Mouse (Mus musculus): Measurements from ENCODE around the gene Stk10. TPM values are rescaled to one million over a fixed set of nuclear protein-coding genes. Genes with fewer than 3 reads are reported as not detected.

The Stk10 gene
- polyA plus RNA-seq, 1 experiment from 2014 or later = 3.6 TPM

DNA sequence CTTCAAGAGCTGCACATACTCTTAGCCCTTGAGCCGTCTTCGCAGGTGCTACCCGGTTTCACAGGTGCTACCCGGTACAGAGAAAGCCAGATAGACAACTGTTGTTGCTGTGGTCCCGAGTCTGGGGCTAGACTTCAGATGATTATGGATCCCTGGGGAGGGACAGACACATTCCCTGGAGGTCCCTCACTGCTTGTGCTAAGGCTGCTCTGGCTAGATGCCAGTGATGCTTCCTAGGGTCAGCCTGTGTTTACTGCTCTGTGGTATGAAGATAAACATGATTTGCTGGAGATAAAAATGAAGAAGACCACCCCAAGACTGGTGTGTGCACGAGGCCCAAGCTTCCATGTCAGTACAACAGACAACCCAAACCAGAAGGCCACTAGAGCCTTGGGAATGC, 10.9 kb downstream of the Stk10 start:
- H3K9me3 ChIP-seq = no peaks in the 10 kb centered on the region
- peaks cover 16% of the 10 kb centered on the region for H3K4me1 ChIP-seq (replicated peaks)
- WGBS = 67% methylated on average over 6 of the region's 6 CpGs
- no peak overlapping the region for H3K27ac ChIP-seq
- no peak overlapping the region for H3K4me2 ChIP-seq (replicated peaks)
- no peak overlapping the region for H3K4me3 ChIP-seq (replicated peaks)
- no peak overlapping the region for H3K9ac ChIP-seq
- no peaks in the 10 kb centered on the region for H3K27me3 ChIP-seq (replicated peaks)
- no peaks in the 10 kb centered on the region for H3K36me3 ChIP-seq
- no peak for ATAC-seq

DNA sequence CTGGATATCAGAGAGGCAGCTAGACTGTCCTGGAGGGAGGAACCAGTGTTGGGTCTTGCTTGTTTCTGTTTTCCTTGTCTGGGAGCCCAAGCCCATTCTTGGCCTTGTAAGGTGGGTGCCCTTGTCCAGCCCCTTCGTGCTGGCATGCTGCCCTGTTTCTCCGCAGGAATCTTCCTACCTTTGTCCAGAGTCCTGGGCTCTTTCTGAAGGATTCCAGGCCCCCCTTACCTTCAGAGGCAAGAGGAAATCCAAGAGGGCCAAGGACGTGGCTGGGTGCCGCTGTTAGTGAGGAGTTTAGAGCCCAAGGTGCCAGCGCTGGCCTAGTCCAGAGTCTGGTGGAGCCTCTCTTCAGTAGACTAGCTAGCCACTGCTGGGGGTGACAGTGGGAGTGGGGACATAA, 11.4 kb downstream of the Stk10 start:
- H3K27ac ChIP-seq = no peak overlapping the region
- peaks cover 11% of the 10 kb centered on the region; the same call in 1 of the 2 replicates for H3K4me1 ChIP-seq (replicated peaks)
- H3K9me3 ChIP-seq = no peaks in the 10 kb centered on the region
- H3K36me3 ChIP-seq = no peaks in the 10 kb centered on the region
- WGBS = 78% methylated on average over 5 of the region's 5 CpGs
- ATAC-seq = no peak
- no peaks in the 10 kb centered on the region for H3K27me3 ChIP-seq (replicated peaks)
- no peak overlapping the region for H3K4me2 ChIP-seq (replicated peaks)
- no peak overlapping the region for H3K9ac ChIP-seq
- H3K4me3 ChIP-seq (replicated peaks) = no peak overlapping the region

GRCm38 (mm10) chr11:32545605-32546004, 12.5 kb downstream of the Stk10 start:
- no peak for ATAC-seq
- Histone ChIP-seq H3K9ac (no peak overlapping the region), H3K36me3 (no peaks in the 10 kb centered on the region), H3K27me3 (replicated peaks) (no peaks in the 10 kb centered on the region), H3K4me2 (replicated peaks) (no peak overlapping the region), H3K4me1 (replicated peaks) (peaks cover 11% of the 10 kb centered on the region; the same call in 1 of the 2 replicates), H3K27ac (no peak overlapping the region), H3K4me3 (replicated peaks) (no peak overlapping the region), H3K9me3 (no peaks in the 10 kb centered on the region)
- WGBS = 81% methylated on average over 12 of the region's 12 CpGs

- peaks cover 17% of the 10 kb centered on the region for H3K4me1 ChIP-seq (replicated peaks)
- no peak overlapping the region for H3K4me3 ChIP-seq (replicated peaks)
- H3K9ac ChIP-seq = no peak overlapping the region
- H3K9me3 ChIP-seq = no peaks in the 10 kb centered on the region
- no peaks in the 10 kb centered on the region for H3K36me3 ChIP-seq
- no peak for ATAC-seq
- no peaks in the 10 kb centered on the region for H3K27me3 ChIP-seq (replicated peaks)
- no peak overlapping the region for H3K4me2 ChIP-seq (replicated peaks)
- H3K27ac ChIP-seq = no peak overlapping the region
- WGBS = 81% methylated on average over 5 of the region's 5 CpGs
Measured at GRCm38 (mm10) chr11:32546483-32546882, 13.4 kb downstream of the Stk10 start.

- Histone ChIP-seq H3K9me3 (no peaks in the 10 kb centered on the region), H3K4me1 (replicated peaks) (peaks cover 22% of the 10 kb centered on the region), H3K36me3 (no peaks in the 10 kb centered on the region), H3K27me3 (replicated peaks) (no peaks in the 10 kb centered on the region), H3K9ac (no peak overlapping the region), H3K4me2 (replicated peaks) (no peak overlapping the region), H3K27ac (no peak overlapping the region), H3K4me3 (replicated peaks) (no peak overlapping the region)
- ATAC-seq = no peak
- 73% methylated on average over 10 of the region's 10 CpGs for WGBS
Measured at GRCm38 (mm10) chr11:32547391-32547947, 14.4 kb downstream of the Stk10 start.

DNA sequence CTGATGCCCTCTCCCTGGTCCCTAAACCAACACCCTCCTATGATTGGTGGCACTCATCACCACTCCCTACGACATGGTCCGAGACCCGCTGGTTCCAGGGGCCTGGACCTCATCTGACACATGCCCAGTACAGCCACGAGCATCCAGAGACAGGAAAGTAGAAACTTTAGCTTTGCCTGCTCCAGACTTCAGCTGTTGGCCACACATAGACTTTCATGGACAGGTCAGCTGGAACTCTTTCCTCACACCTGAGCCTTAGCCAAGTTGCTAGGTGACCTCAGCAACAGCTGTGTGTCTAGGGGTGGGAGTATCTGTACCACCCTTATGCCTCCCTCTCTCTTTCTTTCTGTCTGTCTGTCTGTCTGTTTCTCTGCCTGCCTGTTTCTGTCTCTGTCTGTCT, 15.1 kb downstream of the Stk10 start:
- H3K27ac ChIP-seq = no peak overlapping the region
- no peak overlapping the region for H3K4me2 ChIP-seq (replicated peaks)
- H3K9ac ChIP-seq = no peak overlapping the region
- no peaks in the 10 kb centered on the region for H3K36me3 ChIP-seq
- no peaks in the 10 kb centered on the region for H3K27me3 ChIP-seq (replicated peaks)
- no peak overlapping the region for H3K4me3 ChIP-seq (replicated peaks)
- WGBS = 85% methylated on average over 4 of the region's 4 CpGs
- ATAC-seq = no peak
- no peaks in the 10 kb centered on the region for H3K9me3 ChIP-seq
- peaks cover 24% of the 10 kb centered on the region for H3K4me1 ChIP-seq (replicated peaks)

- no peak overlapping the region for H3K9ac ChIP-seq
- no peak overlapping the region for H3K27ac ChIP-seq
- H3K4me3 ChIP-seq (replicated peaks) = no peak overlapping the region
- no peaks in the 10 kb centered on the region for H3K27me3 ChIP-seq (replicated peaks)
- ATAC-seq = no peak
- H3K4me2 ChIP-seq (replicated peaks) = no peak overlapping the region
- WGBS = 77% methylated on average over 6 of the region's 6 CpGs
- no peaks in the 10 kb centered on the region for H3K36me3 ChIP-seq
- H3K4me1 ChIP-seq (replicated peaks) = peaks cover 32% of the 10 kb centered on the region
- H3K9me3 ChIP-seq = no peaks in the 10 kb centered on the region
Measured at GRCm38 (mm10) chr11:32549236-32549635, 16.1 kb downstream of the Stk10 start.

GRCm38 (mm10) chr11:32550102-32550501, 17.0 kb downstream of the Stk10 start:
- Histone ChIP-seq H3K9me3 (no peaks in the 10 kb centered on the region), H3K9ac (no peak overlapping the region), H3K27ac (no peak overlapping the region), H3K27me3 (replicated peaks) (no peaks in the 10 kb centered on the region), H3K4me2 (replicated peaks) (no peak overlapping the region), H3K4me1 (replicated peaks) (peaks cover 34% of the 10 kb centered on the region), H3K4me3 (replicated peaks) (no peak overlapping the region), H3K36me3 (no peaks in the 10 kb centered on the region)
- ATAC-seq = no peak
- 64% methylated on average over 4 of the region's 4 CpGs for WGBS

DNA sequence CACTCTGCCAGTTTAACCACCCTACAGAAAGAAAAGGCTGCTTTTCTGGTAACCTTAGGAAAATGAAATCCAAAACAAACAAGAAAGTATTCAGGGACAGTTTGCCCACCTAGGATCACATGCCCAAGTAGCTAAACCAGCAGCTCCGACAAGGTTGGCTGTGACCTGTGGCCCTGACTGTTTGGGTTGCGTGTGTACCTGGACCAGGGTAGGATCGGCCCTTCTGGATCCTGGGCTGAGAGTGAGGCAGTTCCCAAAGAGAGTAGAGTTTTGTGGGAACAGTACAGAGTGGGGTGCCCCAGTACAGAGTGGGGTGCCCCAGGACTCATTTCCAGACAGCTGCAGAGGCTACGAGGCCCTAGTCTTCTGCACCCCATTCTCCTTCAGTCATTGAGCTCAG, 18.0 kb downstream of the Stk10 start:
- 81% methylated on average over 4 of the region's 4 CpGs for WGBS
- Histone ChIP-seq H3K4me3 (replicated peaks) (no peak overlapping the region), H3K36me3 (no peaks in the 10 kb centered on the region), H3K4me2 (replicated peaks) (no peak overlapping the region), H3K27me3 (replicated peaks) (no peaks in the 10 kb centered on the region), H3K4me1 (replicated peaks) (peaks cover 38% of the 10 kb centered on the region), H3K27ac (no peak overlapping the region), H3K9me3 (no peaks in the 10 kb centered on the region), H3K9ac (no peak overlapping the region)
- ATAC-seq = no peak

DNA sequence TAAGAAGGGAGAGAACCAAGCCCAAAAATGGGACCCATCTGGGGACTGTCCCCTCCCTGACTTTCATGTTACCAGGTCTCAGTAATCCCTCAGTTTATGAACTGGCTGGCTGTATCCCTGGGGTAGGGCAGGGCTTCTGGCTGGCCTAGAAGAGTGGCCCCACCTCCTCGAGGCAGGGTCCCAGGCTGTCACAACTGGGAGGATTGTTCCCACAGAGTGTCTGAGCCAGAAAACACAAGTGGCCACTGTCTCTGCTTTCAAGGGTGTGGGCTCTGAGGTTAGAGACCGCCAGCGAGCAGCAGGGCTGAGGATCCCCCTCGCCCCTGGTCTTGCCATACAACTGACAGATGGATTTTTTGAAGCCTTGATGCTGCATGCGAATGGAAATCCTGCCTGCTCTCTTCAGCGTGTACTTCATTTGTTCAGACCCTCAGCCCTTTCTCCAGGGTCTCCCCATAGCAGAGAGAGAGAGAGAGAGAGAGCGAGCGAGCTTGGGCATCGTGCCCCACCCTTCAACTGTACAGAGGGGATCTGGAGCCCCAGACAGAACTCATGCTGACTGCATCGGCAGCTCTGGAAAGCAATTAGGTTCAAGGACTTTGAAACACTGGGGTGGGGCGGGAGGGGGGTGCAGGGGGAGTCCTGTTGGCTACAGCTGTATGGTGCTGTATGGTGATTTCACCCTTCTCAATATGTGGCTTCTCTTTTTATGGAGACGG, 18.6 kb downstream of the Stk10 start:
- no peak overlapping the region for H3K9ac ChIP-seq
- H3K4me1 ChIP-seq (replicated peaks) = peaks cover 38% of the 10 kb centered on the region
- H3K4me2 ChIP-seq (replicated peaks) = no peak overlapping the region
- H3K27ac ChIP-seq = no peak overlapping the region
- no peaks in the 10 kb centered on the region for H3K9me3 ChIP-seq
- H3K4me3 ChIP-seq (replicated peaks) = no peak overlapping the region
- ATAC-seq = peak; percentile 35; the same call in 1 of the 2 replicates
- H3K27me3 ChIP-seq (replicated peaks) = no peaks in the 10 kb centered on the region
- 52% methylated on average over 12 of the region's 12 CpGs for WGBS
- no peaks in the 10 kb centered on the region for H3K36me3 ChIP-seq

DNA sequence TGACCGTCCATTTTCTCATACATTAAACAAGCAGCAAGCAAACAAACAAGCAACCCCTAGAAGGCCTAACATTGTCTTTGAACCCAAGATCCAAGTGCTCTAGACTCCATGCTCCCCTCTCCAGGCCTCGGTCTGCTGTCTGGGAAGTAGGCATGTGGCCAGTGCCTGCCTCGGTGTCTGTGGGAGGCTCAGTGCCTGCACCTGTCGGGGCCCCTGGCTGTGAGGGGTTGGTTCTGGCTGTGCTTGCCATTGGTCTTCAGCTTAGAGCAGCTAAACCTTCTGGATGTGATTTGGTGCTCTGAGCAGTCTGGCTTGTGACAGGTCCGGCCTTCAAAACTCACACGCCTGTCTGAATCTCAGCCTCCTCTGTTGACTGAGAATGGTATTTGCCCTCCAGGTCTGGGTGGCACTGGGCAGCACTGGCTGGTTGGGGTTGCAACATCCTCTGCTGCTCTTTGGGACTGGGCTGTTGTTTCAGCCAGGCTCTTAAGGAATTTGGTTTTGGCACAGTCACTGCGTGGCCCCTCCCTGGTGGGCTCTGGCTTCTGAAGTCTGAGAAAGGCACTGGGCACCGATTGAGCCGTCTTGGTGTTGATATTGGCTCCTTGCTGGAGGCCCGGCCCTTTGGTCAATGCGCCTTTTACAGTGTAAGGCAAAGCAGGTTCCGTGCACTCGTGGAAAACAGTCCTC, 19.4 kb downstream of the Stk10 start:
- peak overlapping the region; percentile 56 for H3K27ac ChIP-seq
- peak; percentile 9; the same call in 1 of the 2 replicates for ATAC-seq
- no peak overlapping the region; the same call in 1 of the 2 replicates for H3K9ac ChIP-seq
- no peak overlapping the region for H3K4me2 ChIP-seq (replicated peaks)
- H3K4me1 ChIP-seq (replicated peaks) = peaks cover 38% of the 10 kb centered on the region
- H3K9me3 ChIP-seq = no peaks in the 10 kb centered on the region
- no peak overlapping the region for H3K4me3 ChIP-seq (replicated peaks)
- WGBS = 57% methylated on average over 13 of the region's 13 CpGs
- H3K36me3 ChIP-seq = no peaks in the 10 kb centered on the region
- no peaks in the 10 kb centered on the region for H3K27me3 ChIP-seq (replicated peaks)

DNA sequence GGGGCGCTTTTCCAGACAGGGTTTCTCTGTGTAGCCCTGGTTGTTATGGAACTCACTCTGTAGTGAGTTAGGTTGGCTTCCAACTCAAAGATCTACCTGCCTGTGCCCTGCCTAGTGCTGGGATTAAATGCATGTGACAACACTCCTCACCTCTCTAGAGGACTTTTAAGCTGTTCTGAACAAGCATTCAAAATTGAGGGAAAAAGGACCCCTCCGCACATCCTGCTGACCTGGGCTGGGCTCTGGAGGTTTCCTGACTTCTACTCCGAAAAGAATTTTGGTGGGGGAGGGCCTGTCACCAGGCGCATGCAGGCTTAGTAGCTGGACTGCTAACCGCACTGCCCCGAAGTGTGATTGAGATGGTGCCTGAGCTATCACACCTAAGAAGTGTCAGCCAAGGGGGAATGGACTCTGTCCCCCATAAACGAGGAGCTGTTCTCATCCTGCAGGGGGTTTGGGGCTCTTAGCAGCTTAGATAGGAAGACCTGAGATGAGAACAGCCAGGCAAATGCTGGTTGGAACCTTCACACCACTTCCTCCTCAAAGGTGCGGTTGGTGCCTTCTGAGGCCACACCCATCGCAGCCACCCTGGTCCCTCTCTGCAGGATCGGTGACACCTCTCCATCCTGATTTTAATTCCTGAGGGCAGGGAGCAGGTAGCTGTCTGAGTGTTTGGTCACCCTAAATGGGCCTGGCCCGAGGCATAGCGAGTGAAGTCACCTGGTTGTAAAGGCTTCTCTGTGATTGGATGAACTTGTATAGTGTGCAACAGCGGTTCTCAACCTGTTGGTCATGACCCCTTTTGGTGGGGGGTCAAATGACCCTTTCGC, 20.4 kb downstream of the Stk10 start:
- H3K9ac ChIP-seq = no peak overlapping the region
- ATAC-seq = peak; percentile 48

More for the DNA sequence above, 20.4 kb downstream of the Stk10 start:
- Histone ChIP-seq H3K36me3 (no peaks in the 10 kb centered on the region), H3K27ac (peak overlapping the region; percentile 56), H3K4me2 (replicated peaks) (no peak overlapping the region), H3K4me3 (replicated peaks) (no peak overlapping the region), H3K9me3 (no peaks in the 10 kb centered on the region), H3K4me1 (replicated peaks) (peaks cover 40% of the 10 kb centered on the region), H3K27me3 (replicated peaks) (no peaks in the 10 kb centered on the region)
- 46% methylated on average over 14 of the region's 14 CpGs for WGBS
